Mouse (Mus musculus) ES-CJ7 (cell line): Measurements from ENCODE around the gene Mrm3.

ENCODE experiments used
- DNase-seq: peaks from one replicate; pipeline ENCODE4 v3.0.0; 2011; ENCODE audit warnings: low read depth, low spot score

The Mrm3 gene

DNA sequence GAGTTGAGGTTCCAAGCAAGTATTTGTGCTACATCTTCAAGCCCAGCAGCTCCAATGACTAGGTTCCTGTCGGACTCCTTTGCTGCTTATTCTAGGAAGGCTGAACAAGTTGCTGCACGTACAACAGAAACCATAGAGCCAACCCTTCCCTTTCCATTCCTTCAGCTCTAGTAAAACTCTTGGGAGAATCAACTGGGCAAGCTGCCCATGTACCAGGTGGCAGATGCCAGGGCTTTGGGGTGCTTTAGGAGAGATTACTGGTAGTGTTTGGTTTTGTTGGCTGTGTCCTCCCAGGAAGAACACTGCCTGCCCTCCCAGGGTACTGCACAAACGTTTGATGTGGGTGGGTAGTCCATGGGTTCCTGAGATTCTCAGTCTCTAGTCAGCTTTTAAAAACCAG is 8.5 kb downstream of the Mrm3 start:
- DNase-seq, result no peak

DNA sequence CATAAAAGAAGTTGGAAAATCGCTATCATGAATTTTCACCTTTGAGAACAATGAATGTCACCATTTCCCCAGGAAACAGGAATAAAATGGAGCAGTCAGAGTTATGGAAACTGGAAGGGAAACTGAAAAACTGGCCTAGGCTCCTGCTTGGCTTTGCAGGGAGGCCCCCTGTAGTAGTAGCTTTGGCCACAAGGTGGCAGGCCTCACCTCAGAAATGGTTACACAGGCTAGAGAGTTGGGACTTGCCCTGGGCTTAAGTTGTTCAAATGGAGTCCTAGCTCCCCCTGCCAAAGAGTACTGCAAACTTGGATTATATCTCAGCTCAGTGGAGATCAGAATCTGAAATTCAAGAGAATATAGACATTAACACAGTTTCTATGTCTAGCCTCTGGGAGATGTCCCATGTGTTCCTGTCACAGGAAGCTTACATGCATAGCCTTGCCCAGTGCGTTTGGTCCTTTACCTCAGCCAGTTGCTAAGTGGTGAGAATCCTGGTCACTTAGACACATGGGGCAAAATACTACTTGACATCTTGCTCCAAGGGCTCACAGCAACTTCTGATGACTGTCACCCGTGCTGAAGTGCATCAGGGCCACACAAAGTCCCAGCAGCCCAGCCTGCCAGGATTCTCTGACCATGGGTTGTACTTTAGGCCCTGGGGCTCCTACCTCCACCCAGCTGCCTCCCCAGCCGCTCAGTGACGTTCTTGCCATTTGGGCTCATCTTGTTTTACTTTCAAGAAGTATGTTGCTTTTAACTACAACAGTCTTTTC is 9.8 kb downstream of the Mrm3 start:
- peak; percentile 61 for DNase-seq

DNA sequence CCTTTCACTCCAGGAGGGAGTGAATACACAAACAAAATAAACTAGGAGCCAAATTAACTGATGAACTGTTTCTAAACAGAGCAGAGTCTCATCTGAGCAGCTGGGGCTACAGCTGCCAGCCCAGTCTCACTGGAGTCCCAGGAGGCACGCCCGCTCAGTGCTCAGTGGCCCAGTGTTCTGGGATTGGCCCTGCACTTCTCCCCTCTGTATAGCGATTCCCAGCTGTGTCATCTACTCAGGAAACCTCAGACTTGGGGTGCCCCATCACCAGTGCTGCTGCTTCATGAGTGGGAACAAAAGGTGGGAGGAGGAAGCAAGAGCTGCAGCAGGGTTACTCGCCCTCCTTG is 10.4 kb downstream of the Mrm3 start:
- DNase-seq, result no peak

DNA sequence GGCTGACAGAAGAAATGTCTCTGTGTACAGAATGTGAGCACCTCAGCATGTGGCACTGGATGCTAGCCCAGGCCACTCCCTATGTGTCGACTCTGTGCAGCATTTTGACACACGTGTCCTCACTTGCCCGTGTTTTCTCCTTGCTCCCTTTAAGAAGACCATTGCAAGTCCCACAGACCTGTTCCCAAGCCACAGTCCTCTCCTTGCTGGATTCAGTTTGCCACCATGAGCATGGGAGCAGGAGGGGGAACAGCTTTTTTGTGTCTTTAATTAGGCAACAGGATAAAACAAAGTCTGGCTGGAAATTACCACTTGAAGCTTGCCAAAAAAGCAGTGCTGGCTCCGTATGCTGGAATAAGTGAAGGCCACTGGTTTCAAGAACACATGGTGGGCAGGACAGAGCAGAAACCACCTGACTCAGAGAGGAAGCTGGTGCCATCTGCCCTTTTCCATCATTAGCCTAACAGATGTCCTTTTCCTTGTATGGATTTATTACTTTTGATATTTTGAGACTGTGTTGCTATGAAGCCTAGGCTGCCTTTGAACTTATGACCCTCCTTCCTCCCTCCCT is 12.0 kb downstream of the Mrm3 start:
- DNase-seq, result no peak

DNA sequence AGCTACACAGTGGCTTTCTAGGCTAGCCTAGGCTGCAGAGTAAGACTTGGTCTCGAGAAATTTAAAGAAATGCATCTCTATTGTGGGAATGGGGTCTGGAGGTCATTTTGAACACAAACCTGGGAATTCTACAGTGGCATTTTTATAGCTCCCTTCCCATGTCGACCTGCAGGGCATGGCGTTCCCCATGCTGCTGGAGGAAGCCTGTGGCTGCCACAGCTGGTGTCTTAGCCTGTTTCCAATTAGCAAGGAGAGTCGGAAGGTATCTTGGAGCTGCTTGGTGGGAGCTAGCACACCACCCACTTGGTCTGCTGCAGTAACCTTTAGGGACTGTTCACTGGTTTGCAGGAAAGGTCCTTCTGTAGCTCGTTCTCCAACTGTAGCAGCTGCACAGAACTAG is 12.6 kb downstream of the Mrm3 start:
- no peak for DNase-seq

DNA sequence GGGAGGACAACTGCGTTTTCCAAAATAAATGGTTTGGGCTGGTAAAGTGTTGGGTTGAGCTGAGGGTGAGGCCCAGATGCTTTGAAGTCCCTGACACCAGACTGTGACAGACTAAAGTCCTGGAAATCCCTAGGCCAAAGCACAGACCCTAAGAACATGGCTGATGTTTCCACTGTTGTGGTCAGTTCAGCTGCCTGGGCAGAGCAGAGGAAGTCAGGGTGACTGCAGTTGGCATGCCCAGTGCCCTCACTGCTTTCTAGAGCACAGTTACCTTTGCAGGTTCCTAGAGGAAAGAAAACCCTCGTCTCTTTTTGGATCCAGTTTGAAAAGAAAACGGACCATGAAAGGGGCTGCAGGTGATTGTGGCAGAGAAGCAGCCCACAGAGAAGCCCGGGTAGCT is 13.9 kb downstream of the Mrm3 start:
- no peak for DNase-seq

DNA sequence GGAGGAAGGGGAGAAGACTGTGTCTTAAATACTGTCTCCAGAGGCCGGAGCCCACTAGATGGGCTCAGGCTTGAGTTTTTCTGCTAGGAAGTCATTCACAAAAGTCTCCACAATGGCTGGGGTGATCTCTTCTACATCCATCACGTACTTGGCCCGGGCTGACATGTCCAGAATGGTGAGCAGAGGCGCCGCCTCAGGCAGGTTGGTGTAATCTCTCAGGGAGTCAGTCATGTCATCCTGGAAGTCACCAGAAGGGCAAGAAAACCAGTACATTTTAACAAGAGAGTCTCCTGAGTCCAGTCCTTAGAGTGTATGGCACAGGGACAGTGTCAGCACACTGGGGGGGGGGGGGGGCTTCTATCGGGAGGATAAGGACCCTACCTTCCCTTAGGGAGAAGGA is 15.0 kb downstream of the Mrm3 start:
- peak; percentile 45 for DNase-seq

DNA sequence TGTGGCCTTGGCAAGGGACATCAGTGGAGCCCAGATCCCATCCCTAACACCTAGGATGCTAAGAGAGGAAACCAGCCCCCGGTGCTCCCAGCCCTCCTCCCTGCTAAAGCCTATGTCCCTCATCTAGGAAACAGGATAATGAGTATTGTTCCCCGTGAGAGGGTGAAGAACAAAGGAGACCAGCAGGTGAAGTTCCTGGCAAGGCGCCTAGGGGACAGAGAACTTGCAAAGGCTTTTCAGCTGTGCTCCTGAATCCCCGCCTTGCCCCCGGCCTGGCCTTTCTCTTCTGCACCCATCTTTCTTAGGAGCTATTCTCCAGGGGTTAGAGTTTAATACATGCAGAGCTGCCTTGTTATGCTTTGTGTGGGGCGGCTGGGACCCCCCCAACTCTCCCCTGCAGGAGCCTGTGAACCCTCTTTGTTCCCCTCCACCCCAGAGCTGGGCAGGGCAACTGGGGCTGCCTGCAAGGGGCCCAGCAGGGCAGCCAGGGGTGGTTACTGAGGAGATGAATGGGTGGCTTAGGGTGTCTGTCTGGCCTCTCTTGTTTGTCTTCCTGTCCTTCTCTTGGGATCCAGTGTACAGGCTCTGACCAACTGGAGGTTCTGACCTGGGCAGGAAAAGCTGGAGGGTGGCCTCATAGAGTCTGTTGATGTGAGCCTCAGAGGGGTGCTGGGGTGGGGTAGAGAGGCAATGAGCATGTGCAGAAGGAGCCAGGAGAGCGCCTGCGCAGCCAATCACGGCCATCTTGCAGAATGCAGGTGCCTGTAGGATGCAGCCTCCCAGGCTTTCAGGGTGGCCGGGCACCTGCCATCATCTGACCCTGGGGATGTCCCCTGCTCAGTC is 16.9 kb downstream of the Mrm3 start:
- DNase-seq, result no peak

DNA sequence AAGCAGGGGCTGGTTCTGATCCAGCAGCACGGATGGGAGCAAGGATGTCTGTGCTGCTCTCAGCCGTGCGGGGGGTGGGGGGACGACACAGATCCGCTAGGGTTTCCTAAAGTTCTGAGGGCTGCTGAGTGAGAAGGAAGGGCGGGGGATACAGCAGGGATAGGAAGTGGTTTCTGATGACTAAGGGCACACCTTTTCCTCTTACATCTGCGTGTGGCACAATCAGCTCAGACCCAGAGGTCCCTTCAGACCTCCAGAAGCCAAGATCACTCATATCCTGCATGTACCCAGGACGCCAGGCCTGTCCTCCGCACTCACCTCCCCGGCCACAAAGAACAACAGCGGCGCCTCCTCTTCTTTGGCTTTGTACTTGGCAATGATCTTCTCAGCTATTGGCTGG is 17.7 kb downstream of the Mrm3 start:
- no peak for DNase-seq

DNA sequence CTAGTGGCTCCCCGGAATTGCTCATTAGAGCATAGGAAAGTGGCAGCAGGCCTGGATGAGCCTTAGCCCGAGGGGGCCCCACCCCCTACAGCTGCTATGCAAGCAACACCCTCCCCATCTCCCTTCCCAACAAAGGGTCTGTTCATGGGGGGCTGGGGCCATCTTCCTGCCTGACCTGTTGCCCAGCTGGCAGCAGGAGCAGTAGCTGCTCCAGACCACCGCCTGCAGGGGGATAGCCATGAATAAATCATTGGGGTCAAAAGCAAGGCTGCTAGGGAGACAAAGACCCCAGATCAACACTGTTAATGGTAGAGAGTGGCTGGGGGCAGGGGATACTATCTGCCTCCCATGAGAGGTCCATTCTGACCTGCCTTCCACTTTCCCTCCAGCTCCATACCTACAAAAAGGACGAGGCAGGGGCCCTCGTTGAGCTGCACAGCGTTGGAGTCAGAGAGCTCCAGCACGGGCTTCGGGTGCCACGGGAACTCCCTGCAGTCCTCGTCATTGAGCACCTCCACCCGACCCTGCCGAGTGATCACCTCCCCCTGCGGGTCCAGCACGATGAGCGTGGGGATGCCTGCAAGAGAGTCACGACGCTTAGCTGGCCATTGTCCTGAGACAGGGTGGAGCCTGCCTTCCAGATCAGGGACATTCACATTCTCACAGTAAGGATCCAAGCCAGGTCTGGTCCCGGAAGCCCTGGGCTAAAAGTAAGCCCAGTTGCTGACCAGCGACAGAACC is 19.3 kb downstream of the Mrm3 start:
- peak; percentile 67 for DNase-seq

DNA sequence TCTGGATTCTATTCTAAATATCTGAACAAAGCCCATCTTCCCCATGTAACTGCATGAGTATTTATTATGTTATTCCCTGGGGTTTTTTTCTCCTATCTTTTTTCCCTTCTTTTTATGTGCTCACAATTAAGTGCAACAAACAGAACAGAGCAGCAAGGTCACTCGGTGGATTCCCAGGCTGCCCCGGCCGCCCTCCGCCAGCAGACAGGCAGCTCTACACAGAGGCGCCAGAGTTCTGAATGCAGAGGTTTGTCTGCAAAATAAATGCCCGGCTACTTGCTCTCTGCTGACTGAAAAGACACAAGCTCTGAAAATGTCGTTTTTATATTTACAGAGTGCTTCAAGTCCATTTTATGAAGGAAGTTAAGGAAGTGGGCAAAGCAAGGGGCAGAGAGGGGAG is 24.0 kb downstream of the Mrm3 start:
- no peak for DNase-seq

DNA sequence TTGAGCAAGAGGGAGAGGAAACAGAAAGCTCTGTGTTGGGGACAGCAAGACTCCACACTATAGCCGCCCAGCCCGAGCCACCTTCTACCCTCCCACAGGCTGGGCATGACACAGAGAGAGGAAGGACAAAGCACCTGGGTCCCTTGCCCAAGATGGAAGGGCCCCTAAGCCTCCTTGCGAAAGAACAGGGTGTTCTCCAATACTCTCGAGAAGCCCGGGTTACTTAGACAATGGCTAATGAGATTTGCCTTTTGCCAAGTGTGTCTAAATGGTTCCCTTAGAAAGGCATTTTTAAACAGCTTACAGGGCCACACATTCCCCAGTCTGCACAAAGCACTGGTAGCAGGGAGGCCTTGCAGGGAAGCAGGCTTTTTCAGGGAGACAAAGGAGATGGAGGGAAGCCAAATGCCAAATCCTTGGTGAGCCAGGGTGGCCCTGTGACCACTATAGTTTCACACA is 24.5 kb downstream of the Mrm3 start:
- no peak for DNase-seq

DNA sequence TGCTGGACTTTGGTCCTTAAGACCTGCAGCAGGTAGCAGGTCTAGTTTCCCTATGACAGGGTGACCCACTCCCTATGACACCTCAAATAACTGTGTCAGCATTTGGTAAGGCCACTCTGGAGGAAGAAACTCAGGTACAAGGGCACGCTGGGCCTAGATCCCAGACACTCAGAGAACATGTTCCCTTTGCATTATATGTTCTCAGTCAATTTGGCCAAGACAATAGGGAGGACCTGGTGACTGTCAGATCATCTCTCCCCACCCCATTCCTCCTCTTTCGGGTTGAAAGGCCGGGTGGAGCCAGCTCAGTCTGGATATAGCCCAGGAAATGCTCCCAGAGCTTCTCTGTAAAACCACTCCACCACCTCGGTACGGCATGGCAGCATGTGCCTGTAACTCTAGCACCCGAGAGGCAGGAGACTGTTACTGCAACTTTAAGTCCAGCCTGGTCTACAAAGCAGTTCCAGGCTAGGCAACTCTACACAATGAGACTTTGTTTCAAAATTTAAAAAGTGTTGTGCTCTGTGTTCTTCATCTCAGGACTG is 25.1 kb downstream of the Mrm3 start:
- peak; percentile 74 for DNase-seq

DNA sequence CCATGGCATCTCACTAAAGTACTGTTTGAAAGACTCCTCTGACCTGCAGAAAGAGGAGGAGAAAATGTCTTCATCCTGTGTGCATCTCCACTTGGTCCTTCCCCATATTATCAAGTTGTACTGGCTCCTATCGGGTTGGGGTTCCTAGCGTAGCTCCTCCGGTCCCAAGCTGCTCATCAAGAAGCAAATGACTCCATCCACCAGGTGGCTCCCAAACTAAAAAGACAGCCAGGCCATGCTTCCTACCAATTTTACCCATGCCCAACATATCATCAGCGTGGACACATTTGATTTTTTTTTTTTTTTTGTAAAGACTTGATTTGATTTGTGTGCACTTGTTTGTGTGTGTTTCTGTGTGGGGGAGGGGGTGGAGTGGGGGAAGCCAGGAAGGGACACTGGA is 28.9 kb downstream of the Mrm3 start:
- DNase-seq, result no peak

DNA sequence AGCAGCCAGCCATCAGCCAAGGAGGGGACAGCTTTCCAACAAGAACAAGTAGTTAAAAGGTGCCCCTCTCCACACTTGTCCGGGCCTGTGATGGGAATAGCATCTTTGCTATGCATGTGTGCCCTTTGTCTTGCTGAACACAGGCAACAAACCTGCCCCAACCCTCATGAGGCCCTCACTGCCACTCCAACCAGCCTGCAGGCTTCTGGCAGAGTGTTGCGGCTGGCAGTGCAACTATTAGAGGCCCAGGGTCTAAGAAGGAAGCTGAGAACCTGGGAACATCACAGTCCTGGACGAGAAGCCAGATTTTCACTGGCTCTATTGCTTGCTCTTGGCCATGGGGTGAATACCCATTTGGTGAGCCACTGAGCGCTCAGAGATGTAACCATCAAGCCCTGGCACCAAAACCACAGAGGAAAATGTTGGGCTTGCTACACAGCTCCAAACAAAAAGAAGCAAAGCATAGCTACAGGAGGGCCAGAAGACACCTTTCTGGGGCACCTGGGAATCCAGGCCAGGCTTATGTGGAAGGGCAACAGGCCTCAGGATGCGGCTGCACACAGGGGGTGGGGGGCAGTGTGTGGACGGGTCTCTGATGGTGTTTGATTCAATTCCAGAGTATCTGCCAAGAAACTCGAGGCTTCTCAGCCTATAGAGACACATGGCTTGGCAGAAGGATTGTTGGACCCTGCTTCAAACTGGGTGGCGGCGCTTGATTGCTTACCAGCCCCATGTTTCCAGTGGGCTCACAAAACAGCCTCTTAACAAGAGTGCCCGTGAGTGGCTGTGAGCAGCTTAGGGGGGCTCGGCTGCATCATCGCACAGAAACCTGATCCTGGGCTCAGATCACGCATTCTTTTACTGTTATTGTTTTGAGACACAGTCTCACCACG is 35.7 kb downstream of the Mrm3 start:
- DNase-seq, result no peak

DNA sequence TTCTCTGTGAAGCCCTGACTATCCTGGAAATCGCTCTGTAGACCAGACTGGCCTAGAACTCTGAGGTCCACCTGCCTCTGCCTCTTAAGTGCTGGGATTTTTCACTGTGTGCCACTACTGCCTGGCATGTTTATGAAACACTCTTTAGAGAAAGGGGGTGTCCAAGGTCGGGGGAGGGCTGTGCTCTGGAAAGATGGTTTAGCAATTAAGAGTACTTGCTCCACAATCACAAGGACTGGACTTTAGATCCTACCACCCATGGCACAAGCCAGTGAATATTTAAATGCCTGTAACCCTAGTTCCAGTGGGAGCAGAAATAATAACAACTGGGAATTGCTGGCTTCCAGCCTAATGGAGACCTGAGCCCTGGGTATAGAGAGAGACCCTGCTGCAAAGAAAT is 36.5 kb downstream of the Mrm3 start:
- no peak for DNase-seq

DNA sequence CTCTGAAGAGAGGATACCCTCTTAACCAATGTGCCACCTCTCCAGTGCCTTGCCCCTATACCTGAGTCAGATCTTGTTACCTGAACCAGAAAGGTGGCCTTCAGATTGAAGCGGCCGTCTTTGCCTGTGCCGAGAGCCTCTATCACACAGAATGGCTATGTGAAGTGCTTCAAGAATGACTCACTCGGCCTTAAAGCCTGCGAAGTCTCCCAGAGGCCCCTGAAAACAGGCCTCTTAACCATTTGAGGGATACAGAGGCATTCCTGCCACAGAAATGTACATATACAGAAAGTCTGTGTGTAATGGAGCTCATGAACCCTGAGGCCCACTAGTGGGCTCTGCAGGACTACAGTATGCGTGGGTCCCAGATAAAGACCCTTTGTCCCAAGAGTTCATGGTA is 40.3 kb downstream of the Mrm3 start:
- no peak for DNase-seq

DNA sequence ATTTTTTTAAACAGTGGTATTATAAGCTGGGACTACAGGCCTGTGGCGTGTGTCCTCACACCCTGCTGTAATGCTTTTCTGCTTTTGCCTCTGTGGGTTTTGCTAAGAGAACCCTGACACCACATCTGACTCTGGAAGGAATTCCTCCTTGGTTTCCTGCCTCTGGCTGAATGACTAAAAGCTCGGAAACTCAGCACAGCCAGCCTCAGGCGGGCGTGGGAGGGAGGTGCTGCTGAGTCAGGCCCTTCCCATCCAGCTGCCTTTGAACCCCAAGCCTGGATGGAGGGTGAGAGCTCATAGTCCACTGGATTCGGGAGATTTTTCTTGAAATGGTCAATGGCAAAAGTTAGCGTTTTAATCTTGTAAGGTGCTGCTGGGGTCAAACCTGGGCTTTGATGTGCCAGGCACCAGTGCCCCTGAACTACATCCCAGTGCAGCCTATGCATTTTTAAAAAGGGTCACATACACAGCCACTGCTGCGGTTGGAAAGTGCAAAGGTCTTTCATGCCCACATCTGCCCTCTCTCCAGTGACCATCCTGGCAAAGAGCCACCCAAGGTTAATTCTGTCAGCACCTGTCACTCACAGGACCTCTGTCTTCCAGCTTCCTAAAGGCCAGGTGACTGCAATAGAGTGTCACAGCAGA is 42.0 kb downstream of the Mrm3 start:
- no peak for DNase-seq

DNA sequence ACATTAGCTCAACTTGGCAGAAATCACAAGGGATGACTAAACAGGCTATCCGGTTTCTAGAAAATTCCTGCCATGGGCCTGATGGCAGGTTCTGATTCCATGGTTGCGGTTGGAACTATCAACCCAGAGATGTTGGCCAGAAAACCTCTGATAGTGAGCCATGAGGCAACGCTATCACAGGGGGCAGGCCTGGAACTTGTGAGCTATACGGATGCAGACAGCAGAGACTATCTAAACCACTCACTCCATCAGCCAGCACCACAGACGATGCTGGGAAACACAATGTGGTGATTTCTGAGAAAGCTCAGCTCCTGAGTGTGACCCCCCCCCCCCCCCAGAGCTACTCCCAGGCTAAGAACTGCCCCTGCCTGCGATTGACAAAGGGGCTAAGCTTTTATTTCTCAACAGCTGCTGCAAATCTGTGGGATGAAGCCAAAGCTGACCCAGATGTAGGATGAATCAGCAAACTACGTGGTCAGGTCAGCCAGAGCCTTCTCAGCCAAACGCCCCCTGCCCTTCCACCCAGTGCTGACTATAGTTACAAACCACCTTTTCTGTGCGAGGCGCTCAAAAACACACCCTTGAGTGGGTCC is 43.1 kb downstream of the Mrm3 start:
- DNase-seq, result no peak

DNA sequence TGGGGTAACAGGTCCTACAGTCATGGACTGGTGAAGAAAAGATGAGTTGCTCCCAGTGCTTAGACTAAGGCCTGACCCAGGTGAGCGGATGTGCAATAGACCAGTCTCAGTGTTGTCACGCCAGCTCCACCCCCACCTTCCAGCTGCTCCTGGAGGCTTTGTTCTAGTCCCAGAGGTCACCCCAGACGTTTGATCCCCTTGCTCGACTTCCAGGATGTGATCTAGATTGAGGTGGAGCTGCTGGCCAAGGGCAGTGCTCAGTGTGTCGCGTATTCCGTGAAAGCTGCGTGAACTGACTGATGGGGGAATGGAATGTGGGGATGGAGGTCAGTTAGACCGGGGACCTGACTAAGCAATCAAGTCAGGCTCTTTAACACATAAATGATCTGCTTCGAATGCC is 43.8 kb downstream of the Mrm3 start:
- DNase-seq, result peak; percentile 95
